Mouse (Mus musculus) erythroblast, adult 5-6 weeks (primary cell): ENCODE results near the gene Snorc. TPM values are rescaled to one million over a fixed set of nuclear protein-coding genes. Genes with fewer than 3 reads are reported as not detected.

Source experiments
- ATAC-seq: replicated peaks from 2 replicates; pipeline ENCODE4 v1.8.0; 2016; ENCODE audit warnings: moderate number of reproducible peaks, mild to moderate bottlenecking, moderate TSS enrichment, inconsistent platforms; ENCODE audit not compliant: poor library complexity, low FRiP score, severe bottlenecking
- total RNA-seq, 2 experiments: library from RNA; stranded (forward) in 1 of 2; stranded (reverse) in 1 of 2; fragments of 150-400 nt in 1 of 2; fragments of 200-764, 138-1000 nt in 1 of 2; gene quantifications; 2 replicates each; pipeline versions ENCODE4 v1.2.3 to v1.2.4; 2015 to 2017; ENCODE audit warnings: low replicate concordance in 2 of 2

Gene Snorc
- total RNA-seq, 2 experiments from 2014 or later = not detected

DNA sequence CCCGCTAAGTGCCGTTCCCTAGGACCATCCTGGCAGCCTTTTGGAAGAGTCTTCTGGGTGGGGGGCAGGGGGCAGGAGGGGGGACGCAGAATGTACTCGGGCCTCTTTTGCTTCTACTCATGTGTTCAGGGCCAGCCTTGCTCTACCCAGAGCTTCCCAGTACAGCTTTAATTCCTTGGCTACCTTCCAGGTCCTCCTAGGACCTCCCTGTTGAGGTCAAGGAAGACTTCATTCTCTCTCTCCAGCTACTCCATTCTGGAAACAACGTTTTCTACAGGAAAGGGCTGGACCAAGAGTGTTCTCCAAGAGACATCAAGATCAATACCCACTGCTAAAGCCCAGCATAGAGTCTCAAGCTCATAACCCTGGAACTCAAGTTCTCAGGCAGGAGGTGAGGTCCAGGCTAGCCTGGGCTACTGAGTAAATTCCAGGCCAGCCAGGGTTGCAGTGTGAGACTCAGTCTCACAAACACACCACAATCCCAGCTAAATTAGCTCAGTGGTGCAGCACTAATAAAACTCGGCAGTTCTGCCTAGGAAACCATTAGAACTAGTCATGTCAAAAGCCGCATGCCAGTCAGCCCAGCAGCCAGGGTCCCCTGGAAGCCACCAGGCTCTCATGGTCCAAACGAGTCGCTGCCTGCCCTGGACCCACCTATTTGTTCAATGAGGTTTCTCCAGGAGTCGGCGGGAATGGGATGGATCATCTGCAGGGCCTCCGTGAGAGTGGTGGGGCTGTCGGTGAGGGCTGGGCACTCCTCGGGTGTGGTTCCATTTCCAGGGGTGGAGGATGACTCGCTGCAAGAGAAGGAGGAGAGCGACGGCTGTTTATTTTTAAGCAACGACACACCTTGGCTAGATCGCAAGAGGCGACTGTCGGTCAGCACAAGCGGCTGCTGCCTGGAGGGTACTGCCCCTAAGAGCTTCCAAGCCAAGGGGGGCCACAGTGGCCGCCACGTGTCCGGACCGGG, 38.8 kb downstream of the Snorc start:
- no peak for ATAC-seq

DNA sequence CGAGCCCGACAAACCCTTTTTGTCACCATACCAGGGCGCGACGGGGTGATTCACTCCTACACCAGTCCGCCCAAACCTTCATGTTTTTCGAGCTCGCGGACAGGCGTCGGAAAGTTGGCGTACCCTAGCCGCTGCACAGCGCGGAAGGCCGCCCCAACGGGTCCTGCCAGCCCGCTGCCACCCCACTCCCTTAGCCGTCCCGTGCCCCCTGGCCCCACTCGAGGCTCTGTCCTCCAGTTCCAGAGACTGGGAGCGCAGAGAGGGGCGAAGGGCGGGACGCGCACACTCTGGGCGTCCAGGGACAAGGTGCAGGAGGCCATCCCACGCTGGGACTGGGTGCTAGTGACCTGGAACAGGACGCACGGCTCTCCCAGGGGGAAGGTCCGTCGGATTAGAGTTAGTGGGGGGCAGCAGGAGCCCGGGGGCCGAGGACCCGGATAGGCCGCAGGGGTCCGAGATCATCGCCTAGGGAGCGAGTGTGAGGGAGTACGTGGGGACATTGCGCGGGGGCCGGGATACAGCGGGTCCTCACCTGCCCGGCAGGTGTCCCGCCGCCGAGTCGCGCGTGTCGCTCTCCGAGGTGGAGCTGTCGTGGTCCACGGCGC, 39.6 kb downstream of the Snorc start, which contains the start of gene Neu2:
TSS of gene Neu2 (plus strand) at position 329 of the 605 bp plus-strand sequence.
- no peak for ATAC-seq

DNA sequence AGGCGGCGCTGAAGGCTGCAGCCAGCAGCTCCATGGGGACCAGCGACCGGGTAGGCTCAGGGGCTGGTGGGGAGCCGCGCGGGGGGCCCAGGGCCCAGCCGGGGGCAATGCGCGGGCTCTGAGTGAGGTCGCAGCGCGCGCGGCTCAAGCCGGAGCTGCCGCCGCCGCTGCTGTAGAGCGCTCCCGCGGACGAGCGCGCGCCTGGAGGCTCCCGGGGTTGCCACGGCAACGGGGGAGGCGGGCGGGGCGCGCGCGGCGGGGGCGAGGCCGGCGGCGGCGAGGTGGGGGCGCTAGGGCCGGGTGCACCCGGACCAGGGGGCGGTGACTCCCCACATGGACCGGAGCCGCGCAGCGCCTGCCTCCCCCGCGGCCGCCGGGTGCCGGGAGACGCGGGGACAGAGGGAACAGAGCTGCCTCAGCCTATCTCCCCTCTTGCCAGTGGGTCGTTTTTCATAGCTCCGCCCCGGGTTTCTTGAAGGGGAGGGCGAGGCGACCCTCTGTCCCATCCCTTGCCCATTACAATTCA, 40.2 kb downstream of the Snorc start:
- ATAC-seq = no peak

DNA sequence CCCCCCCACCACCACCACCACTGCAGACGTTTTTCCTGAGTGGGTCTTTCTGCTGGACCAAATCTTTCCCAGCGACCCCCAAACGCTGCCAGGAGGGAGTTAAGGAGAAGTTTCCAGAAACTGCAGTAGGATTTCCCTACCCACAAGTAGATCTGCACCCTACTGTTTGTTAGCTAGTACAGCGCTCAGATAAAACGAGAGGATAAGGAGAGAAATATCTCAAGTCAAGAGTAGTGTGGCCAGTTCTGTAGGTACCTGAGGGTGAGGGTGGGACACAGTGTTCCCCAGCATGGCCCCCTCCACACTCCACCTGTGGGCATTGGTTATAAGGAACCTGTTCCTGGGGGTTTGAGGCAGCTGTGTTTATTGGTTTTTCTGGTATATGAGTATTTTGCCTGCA, 40.8 kb downstream of the Snorc start:
- ATAC-seq = no peak

DNA sequence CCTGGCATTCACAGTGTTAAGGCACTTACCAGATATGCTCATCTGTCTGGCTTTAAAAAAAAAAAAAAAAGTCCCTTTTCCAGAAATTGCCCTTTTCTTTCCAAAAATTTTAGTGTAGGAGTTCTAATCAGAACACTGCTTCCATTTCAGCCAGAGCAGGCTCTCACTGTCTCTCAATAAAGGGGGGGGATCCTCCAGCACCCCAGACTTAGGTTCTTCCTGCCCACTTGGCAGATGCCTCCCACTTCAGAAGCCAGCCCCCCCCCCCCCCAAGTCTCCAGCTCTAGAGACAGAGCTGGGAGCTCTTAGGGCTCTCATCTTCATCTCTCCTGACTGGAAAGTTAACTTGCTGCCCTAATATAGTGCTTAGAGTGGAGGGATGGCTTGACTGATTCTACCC, 50.4 kb downstream of the Snorc start:
- ATAC-seq = no peak

DNA sequence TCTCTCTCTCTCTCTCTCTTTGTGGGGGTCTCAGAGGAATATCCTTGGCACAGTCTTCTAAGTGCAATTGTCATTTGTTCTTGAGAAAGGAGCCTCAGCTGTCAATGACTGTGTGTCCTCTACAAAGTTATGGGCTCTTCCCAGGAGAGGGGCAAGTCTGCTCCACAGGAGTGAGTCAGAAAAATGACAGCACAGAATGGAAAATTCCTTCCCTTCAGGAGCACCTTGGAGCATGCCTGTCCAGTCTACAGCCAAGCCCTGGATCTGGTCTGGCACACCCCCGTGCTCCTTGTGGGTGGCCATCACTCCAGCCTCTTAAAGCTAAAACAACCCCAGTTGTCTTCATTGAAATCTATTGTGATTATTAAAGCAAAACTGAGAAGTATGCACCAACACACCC, 51.5 kb downstream of the Snorc start:
- no peak for ATAC-seq

DNA sequence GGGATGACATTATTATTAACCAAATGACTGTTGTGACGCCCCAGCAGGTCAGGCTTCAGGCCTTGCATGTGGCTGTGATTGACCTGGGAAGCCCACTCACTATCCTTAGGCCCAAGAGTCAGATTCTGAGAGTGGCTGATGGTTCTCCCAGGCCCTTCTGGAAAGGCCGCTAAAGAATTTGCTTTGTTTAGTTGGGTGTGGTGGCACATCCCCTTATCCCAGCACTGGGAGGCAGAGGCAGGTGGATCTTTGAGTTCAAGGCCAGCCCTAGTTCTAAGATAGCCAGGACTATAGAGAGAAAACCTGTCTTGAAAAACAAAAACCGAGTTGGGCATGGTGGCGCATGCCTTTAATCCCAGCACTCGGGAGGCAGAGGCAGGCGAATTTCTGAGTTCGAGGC, 55.0 kb downstream of the Snorc start:
- no peak for ATAC-seq

Other genes starting within 250 kb of the Snorc start
- not detected in 2 replicates for gene Efhd1, start 205.9 kb upstream of the Snorc start, total RNA-seq (2015; ENCODE audit: low replicate concordance)
- gene Efhd1, start 205.9 kb upstream of the Snorc start, total RNA-seq (2017; ENCODE audit: low replicate concordance) = not detected in 2 replicates
- 59.4 and 93.4 TPM in 2 replicates for gene Gigyf2, start 143.3 kb upstream of the Snorc start, total RNA-seq (2015; ENCODE audit: low replicate concordance)
- gene Gigyf2, start 143.3 kb upstream of the Snorc start, total RNA-seq (2017; ENCODE audit: low replicate concordance) = 169 and 215 TPM in 2 replicates
- gene Kcnj13, start 75.5 kb upstream of the Snorc start, total RNA-seq (2015; ENCODE audit: low replicate concordance) = not detected in 2 replicates
- not detected in 2 replicates for gene Kcnj13, start 75.5 kb upstream of the Snorc start, total RNA-seq (2017; ENCODE audit: low replicate concordance)
- gene Neu2, start 39.6 kb downstream of the Snorc start, total RNA-seq (2015; ENCODE audit: low replicate concordance) = not detected in 2 replicates
- not detected in 2 replicates for gene Neu2, start 39.6 kb downstream of the Snorc start, total RNA-seq (2017; ENCODE audit: low replicate concordance)
- not detected in 2 replicates for gene Ngef, start 103.6 kb downstream of the Snorc start, total RNA-seq (2015; ENCODE audit: low replicate concordance)
- gene Ngef, start 103.6 kb downstream of the Snorc start, total RNA-seq (2017; ENCODE audit: low replicate concordance) = not detected in 2 replicates
- 50.1 and 53.1 TPM in 2 replicates for gene Inpp5d, start 150.0 kb downstream of the Snorc start, total RNA-seq (2015; ENCODE audit: low replicate concordance)
- gene Inpp5d, start 150.0 kb downstream of the Snorc start, total RNA-seq (2017; ENCODE audit: low replicate concordance) = 19.9 and 25.2 TPM in 2 replicates